Mouse (Mus musculus): Measurements from ENCODE around the gene Snx21. TPM values are rescaled to one million over a fixed set of nuclear protein-coding genes. Genes with fewer than 3 reads are reported as not detected.
A peak's percentile ranks its signal among the peaks of the same experiment; 100 is the strongest.

Gene Snx21
- polyA plus RNA-seq, 1 experiment from 2014 or later = 33.3 TPM

GRCm38 (mm10) chr2:164835164-164835563 is 49.5 kb downstream of the Snx21 start:
- DNase-seq (ENCODE audit: low spot score) (no peak), ATAC-seq (ENCODE audit: low FRiP score) (no peak)
- no peaks in the 10 kb centered on the region for H3K9me3 ChIP-seq (ENCODE audit: control insufficient read depth, low read length)
- H3K36me3 ChIP-seq (replicated peaks; ENCODE audit: control insufficient read depth, insufficient read depth) = peaks cover 34% of the 10 kb centered on the region
- no peaks in the 10 kb centered on the region for H3K27me3 ChIP-seq (ENCODE audit: control insufficient read depth, insufficient read depth, low read length)
- peak overlapping the region; percentile 68; the same call in 1 of the 2 replicates for H3K4me3 ChIP-seq (replicated peaks; ENCODE audit: low read length)
- no peak overlapping the region for H3K27ac ChIP-seq
- no peak overlapping the region for H3K9ac ChIP-seq
- peak overlapping the region; percentile 99; the same call in 1 of the 2 replicates for H3K4me2 ChIP-seq (replicated peaks)
- 99% methylated on average over 4 of the region's 4 CpGs for WGBS
- H3K4me1 ChIP-seq (replicated peaks; ENCODE audit: control insufficient read depth, insufficient read depth, low read length) = peaks cover 16% of the 10 kb centered on the region

Other genes starting within 250 kb of the Snx21 start
- gene Wfdc2, start 223.4 kb upstream of the Snx21 start, polyA plus RNA-seq (2014; fragmentation: Nextera tagmentation; extraction: Ambion mirVana) = 2.4 and 4.0 TPM in 2 replicates
- not detected in 2 replicates for gene Spint3, start 212.4 kb upstream of the Snx21 start, polyA plus RNA-seq (2014; fragmentation: Nextera tagmentation; extraction: Ambion mirVana)
- gene Wfdc6a, start 200.4 kb upstream of the Snx21 start, polyA plus RNA-seq (2014; fragmentation: Nextera tagmentation; extraction: Ambion mirVana) = 0.25 TPM in 1 of 2 replicates, not detected in the other
- gene Eppin, start 192.2 kb upstream of the Snx21 start, polyA plus RNA-seq (2014; fragmentation: Nextera tagmentation; extraction: Ambion mirVana) = not detected in 2 replicates
- gene Wfdc6b, start 172.3 kb upstream of the Snx21 start, polyA plus RNA-seq (2014; fragmentation: Nextera tagmentation; extraction: Ambion mirVana) = not detected in 2 replicates
- not detected in 2 replicates for gene Wfdc8, start 172.2 kb upstream of the Snx21 start, polyA plus RNA-seq (2014; fragmentation: Nextera tagmentation; extraction: Ambion mirVana)
- not detected in 2 replicates for gene Wfdc16, start 147.0 kb upstream of the Snx21 start, polyA plus RNA-seq (2014; fragmentation: Nextera tagmentation; extraction: Ambion mirVana)
- gene Wfdc10, start 129.8 kb upstream of the Snx21 start, polyA plus RNA-seq (2014; fragmentation: Nextera tagmentation; extraction: Ambion mirVana) = not detected in 2 replicates
- gene Wfdc9, start 129.2 kb upstream of the Snx21 start, polyA plus RNA-seq (2014; fragmentation: Nextera tagmentation; extraction: Ambion mirVana) = not detected in 2 replicates
- not detected in 2 replicates for gene Wfdc11, start 111.7 kb upstream of the Snx21 start, polyA plus RNA-seq (2014; fragmentation: Nextera tagmentation; extraction: Ambion mirVana)
- gene Wfdc13, start 100.7 kb upstream of the Snx21 start, polyA plus RNA-seq (2014; fragmentation: Nextera tagmentation; extraction: Ambion mirVana) = 0.26 TPM in 1 of 2 replicates, not detected in the other
- gene Spint4, start 87.3 kb upstream of the Snx21 start, polyA plus RNA-seq (2014; fragmentation: Nextera tagmentation; extraction: Ambion mirVana) = not detected in 2 replicates
- not detected in 2 replicates for gene Spint5, start 70.5 kb upstream of the Snx21 start, polyA plus RNA-seq (2014; fragmentation: Nextera tagmentation; extraction: Ambion mirVana)
- gene Wfdc3, start 39.9 kb upstream of the Snx21 start, polyA plus RNA-seq (2014; fragmentation: Nextera tagmentation; extraction: Ambion mirVana) = 0.78 and 1.4 TPM in 2 replicates
- gene Dnttip1, start 39.8 kb upstream of the Snx21 start, polyA plus RNA-seq (2014; fragmentation: Nextera tagmentation; extraction: Ambion mirVana) = 46.6 and 50.3 TPM in 2 replicates
- 59.4 and 67.9 TPM in 2 replicates for gene Ube2c, start 15.9 kb upstream of the Snx21 start, polyA plus RNA-seq (2014; fragmentation: Nextera tagmentation; extraction: Ambion mirVana)
- 0.39 TPM in 1 of 2 replicates, not detected in the other for gene Tnnc2, start 5.9 kb upstream of the Snx21 start, polyA plus RNA-seq (2014; fragmentation: Nextera tagmentation; extraction: Ambion mirVana)
- gene Acot8, start 19.1 kb downstream of the Snx21 start, polyA plus RNA-seq (2014; fragmentation: Nextera tagmentation; extraction: Ambion mirVana) = 18.3 and 20.8 TPM in 2 replicates
- 16.4 and 17.0 TPM in 2 replicates for gene Zswim3, start 19.3 kb downstream of the Snx21 start, polyA plus RNA-seq (2014; fragmentation: Nextera tagmentation; extraction: Ambion mirVana)
- 25.7 and 26.7 TPM in 2 replicates for gene Zswim1, start 36.9 kb downstream of the Snx21 start, polyA plus RNA-seq (2014; fragmentation: Nextera tagmentation; extraction: Ambion mirVana)
- gene Spata25, start 42.7 kb downstream of the Snx21 start, polyA plus RNA-seq (2014; fragmentation: Nextera tagmentation; extraction: Ambion mirVana) = not detected in 2 replicates
- 85.9 and 89.6 TPM in 2 replicates for gene Ctsa, start 47.0 kb downstream of the Snx21 start, polyA plus RNA-seq (2014; fragmentation: Nextera tagmentation; extraction: Ambion mirVana)
- gene Neurl2, start 47.6 kb downstream of the Snx21 start, polyA plus RNA-seq (2014; fragmentation: Nextera tagmentation; extraction: Ambion mirVana) = 5.8 and 7.9 TPM in 2 replicates
- gene Pltp, start 71.9 kb downstream of the Snx21 start, polyA plus RNA-seq (2014; fragmentation: Nextera tagmentation; extraction: Ambion mirVana) = 148 and 167 TPM in 2 replicates
- gene Pcif1, start 93.5 kb downstream of the Snx21 start, polyA plus RNA-seq (2014; fragmentation: Nextera tagmentation; extraction: Ambion mirVana) = 72.9 and 74.7 TPM in 2 replicates
- 14.6 and 15.4 TPM in 2 replicates for gene Zfp335, start 125.9 kb downstream of the Snx21 start, polyA plus RNA-seq (2014; fragmentation: Nextera tagmentation; extraction: Ambion mirVana)
- 28.8 and 33.2 TPM in 2 replicates for gene Mmp9, start 155.0 kb downstream of the Snx21 start, polyA plus RNA-seq (2014; fragmentation: Nextera tagmentation; extraction: Ambion mirVana)
- gene Slc12a5, start 175.0 kb downstream of the Snx21 start, polyA plus RNA-seq (2014; fragmentation: Nextera tagmentation; extraction: Ambion mirVana) = 62.1 and 73.6 TPM in 2 replicates
- 83.1 and 89.0 TPM in 2 replicates for gene Ncoa5, start 249.0 kb downstream of the Snx21 start, polyA plus RNA-seq (2014; fragmentation: Nextera tagmentation; extraction: Ambion mirVana)

Data from hindbrain, embryonic 14.5 days (tissue).